Comparison of ENCODE assay signal across 9 mouse cellular contexts in the genomic region with DNA sequence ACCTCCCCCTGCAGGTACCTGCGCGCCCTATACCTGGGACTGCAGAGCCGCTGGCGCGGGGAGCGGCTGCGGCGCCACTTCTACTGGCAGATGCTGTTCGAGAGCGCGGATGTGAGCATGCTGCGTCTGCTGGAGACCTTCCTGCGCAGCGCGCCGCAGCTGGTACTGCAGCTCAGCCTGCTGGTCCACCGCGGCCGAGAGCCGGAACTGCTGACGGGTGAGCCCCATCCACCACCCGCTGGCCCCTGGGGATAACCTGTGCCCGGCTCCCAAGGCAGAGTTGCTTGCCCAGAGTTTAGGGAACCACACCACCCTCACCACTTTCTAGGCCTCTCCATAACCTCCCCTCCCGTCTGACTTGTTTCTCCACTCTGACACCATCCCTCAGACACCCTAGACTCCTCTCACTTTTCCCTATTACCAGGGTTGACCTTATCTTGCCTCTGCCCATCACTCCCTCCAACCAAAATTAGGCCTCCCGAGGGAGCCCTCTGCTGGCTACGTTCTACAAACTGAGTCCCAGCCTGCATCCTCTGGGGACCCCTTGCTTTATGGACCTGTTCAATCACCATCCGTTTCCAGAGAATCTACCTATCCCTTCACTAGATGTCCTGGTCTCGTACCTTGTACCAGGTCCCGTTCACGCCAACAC. TPM values are rescaled to one million over a fixed set of nuclear protein-coding genes. Genes with fewer than 3 reads are reported as not detected.
DNase-seq lines count a peak whose midpoint lies in the region; ATAC-seq and TF ChIP-seq lines count a peak whose summit lies in the region.
"Had no signal": no experiment of that assay in that cellular context is flagged by ENCODE, and none has a peak within 500 bp of the region (broad histone marks: within the 10 kb centered on the region; RNA-seq: fewer than 3 reads in every experiment).

No protein-coding gene starts in this region.

- H3K4me3 ChIP-seq in kidney, embryonic 15.5 days (replicated peaks): no peak overlapping the region; the same call in 1 of the 2 replicates
- peak overlapping the region; percentile 46 to 50; a peak in 3 of 4 replicates for H3K4me3 ChIP-seq in ES-E14 (ENCODE audit: insufficient read depth in 1 of 2, low read depth in 1 of 2, low read length in 2 of 2, poor library complexity in 1 of 2, severe bottlenecking in 1 of 2)
- H3K4me3 ChIP-seq in liver, postnatal 0 days (ENCODE audit: low read depth, low read length): no peak overlapping the region
- no peak overlapping the region for H3K4me3 ChIP-seq in intestine, embryonic 16.5 days (ENCODE audit: low read length)
- H3K4me3 ChIP-seq: forebrain, embryonic 12.5 days had no signal

- DNase-seq in kidney, adult 18-20 months: no peak
- DNase-seq in ES-E14 (ENCODE audit: low read depth, low spot score): no peak
- peak; percentile 58 to 63 for DNase-seq in cerebellum, postnatal 14 days
- no peak for DNase-seq in liver, postnatal 0 days
- DNase-seq in heart, postnatal 4 days: no peak

- H3K36me3 ChIP-seq in kidney, embryonic 15.5 days: no peaks in the 10 kb centered on the region
- no peaks in the 10 kb centered on the region for H3K36me3 ChIP-seq in ES-E14 (ENCODE audit: control insufficient read depth, insufficient read depth, low read length, poor library complexity, severe bottlenecking)
- no peaks in the 10 kb centered on the region for H3K36me3 ChIP-seq in liver, postnatal 0 days (replicated peaks; ENCODE audit: insufficient read depth, low read length)
- H3K36me3 ChIP-seq in intestine, embryonic 16.5 days (ENCODE audit: control insufficient read depth, insufficient read depth, low read length): no peaks in the 10 kb centered on the region

- no peak overlapping the region for H3K9ac ChIP-seq in kidney, embryonic 15.5 days
- 0 out of 2 replicates have a peak overlapping the region, but pooled peaks have one; percentile 4 for H3K9ac ChIP-seq in ES-E14 (ENCODE audit: insufficient read depth, low read depth, low read length, poor library complexity, severe bottlenecking)
- no peak overlapping the region for H3K9ac ChIP-seq in liver, postnatal 0 days (replicated peaks)
- H3K9ac ChIP-seq in intestine, embryonic 16.5 days (ENCODE audit: low read depth, low read length): no peak overlapping the region
- H3K9ac ChIP-seq: forebrain, embryonic 12.5 days had no signal

- WGBS in kidney, embryonic 15.5 days: 7% methylated on average over 30 of the region's 30 CpGs
- WGBS in liver, postnatal 0 days (ENCODE audit: insufficient replicate concordance): 7% methylated on average over 29 of the region's 30 CpGs
- WGBS in intestine, embryonic 16.5 days: 6% methylated on average over 30 of the region's 30 CpGs

- peak overlapping the region; percentile 43 for H3K4me2 ChIP-seq in kidney, embryonic 15.5 days
- H3K4me2 ChIP-seq in liver, postnatal 0 days (ENCODE audit: low read depth, low read length): peak overlapping the region; percentile 13; the same call in 1 of the 2 replicates
- no peak overlapping the region for H3K4me2 ChIP-seq in intestine, embryonic 16.5 days (ENCODE audit: low read depth, low read length)
- H3K4me2 ChIP-seq: forebrain, embryonic 12.5 days had no signal

- H3K9me3 ChIP-seq in kidney, embryonic 15.5 days (replicated peaks): no peaks in the 10 kb centered on the region
- no peaks in the 10 kb centered on the region for H3K9me3 ChIP-seq in ES-E14 (ENCODE audit: control insufficient read depth, insufficient read depth, low read depth, low read length)
- H3K9me3 ChIP-seq in liver, postnatal 0 days (ENCODE audit: low read length): no peaks in the 10 kb centered on the region
- H3K9me3 ChIP-seq in intestine, embryonic 16.5 days (ENCODE audit: control insufficient read depth, low read length): no peaks in the 10 kb centered on the region
- H3K9me3 ChIP-seq: forebrain, embryonic 12.5 days had no signal

- ATAC-seq in kidney, embryonic 15.5 days (replicated peaks; ENCODE audit: low FRiP score): no peak
- no peak for ATAC-seq in liver, postnatal 0 days
- ATAC-seq in intestine, embryonic 16.5 days: no peak

- H3K27me3 ChIP-seq in kidney, embryonic 15.5 days: peaks cover 30% of the 10 kb centered on the region
- peaks cover 15% of the 10 kb centered on the region for H3K27me3 ChIP-seq in liver, postnatal 0 days (ENCODE audit: insufficient read depth, low read length)
- peaks cover 34% of the 10 kb centered on the region for H3K27me3 ChIP-seq in intestine, embryonic 16.5 days (replicated peaks; ENCODE audit: control insufficient read depth, insufficient read depth, low read length)

- in situ Hi-C loops in ES-E14 (cut with MboI; ENCODE audit: low sequenced_read_pairs in 2 of 2, unreplicated experiment in 2 of 2): no loop called here

- peaks cover 15% of the 10 kb centered on the region for H3K4me1 ChIP-seq in kidney, embryonic 15.5 days
- peaks cover 0 to 8% of the 10 kb centered on the region in 2 experiments; a peak in 1 of 4 replicates for H3K4me1 ChIP-seq in ES-E14 (ENCODE audit: control insufficient read depth in 2 of 2, insufficient read depth in 2 of 2, low read length in 2 of 2, poor library complexity in 1 of 2)
- H3K4me1 ChIP-seq in liver, postnatal 0 days (ENCODE audit: insufficient read depth): peaks cover 4% of the 10 kb centered on the region; the same call in 1 of the 2 replicates
- H3K4me1 ChIP-seq in intestine, embryonic 16.5 days (ENCODE audit: control insufficient read depth, insufficient read depth, low read length): no peaks in the 10 kb centered on the region; the same call in 1 of the 2 replicates

- TF ChIP-seq EP300 in liver, postnatal 0 days (IDR thresholded peaks at IDR 0.05; ENCODE audit: low read depth): no peak

- peak; percentile 10; the same call in 1 of the 2 replicates for TF ChIP-seq CTCF in liver, postnatal 0 days (IDR thresholded peaks at IDR 0.05; ENCODE audit: low read depth)

- H3K27ac ChIP-seq in kidney, embryonic 15.5 days: no peak overlapping the region
- no peak overlapping the region for H3K27ac ChIP-seq in ES-E14 (ENCODE audit: insufficient read depth, low read depth, low read length, poor library complexity, severe bottlenecking)
- no peak overlapping the region for H3K27ac ChIP-seq in liver, postnatal 0 days (ENCODE audit: low read depth)
- no peak overlapping the region for H3K27ac ChIP-seq in intestine, embryonic 16.5 days (ENCODE audit: low read length)
- H3K27ac ChIP-seq: forebrain, embryonic 12.5 days had no signal

TF ChIP-seq in ES-E14, 5 proteins besides CTCF, POLR2A, EP300 and RAD21:
- TF ChIP-seq MAFK (IDR thresholded peaks at IDR 0.05; ENCODE audit: insufficient read depth, low read depth, low read length) (no peak), CHD2 (IDR thresholded peaks at IDR 0.05; ENCODE audit: low read depth, low read length) (no peak), ZC3H11A (IDR thresholded peaks at IDR 0.05; ENCODE audit: borderline replicate concordance, low read depth, low read length) (no peak), ZNF384 (IDR thresholded peaks at IDR 0.05; ENCODE audit: low read depth, low read length) (no peak), HCFC1 (IDR thresholded peaks at IDR 0.05; ENCODE audit: borderline replicate concordance, insufficient read depth, low read length) (no peak)

RNA-seq across cellular contexts. Expression of gene Ccm2l, which starts 12.9 kb away (rescaled TPM):
- polyA plus RNA-seq in kidney, embryonic 15.5 days (2015; fragmentation: Nextera tagmentation; extraction: Ambion mirVana): 3.5 and 3.6 TPM in 2 replicates
- 1.9 and 2.2 TPM in 2 replicates for total RNA-seq in ES-E14 (2012; rRNA removed)
- 0.89 and 1.1 TPM in 2 replicates for polyA plus RNA-seq in liver, postnatal 0 days (2015; fragmentation: Nextera tagmentation; extraction: Ambion mirVana)
- total RNA-seq in heart, postnatal 4 days (2021): 10 to 100 TPM; 24.1 to 25.3 TPM
- 0.59 and 0.92 TPM in 2 replicates for polyA plus RNA-seq in intestine, embryonic 16.5 days (2015; fragmentation: Nextera tagmentation; extraction: Ambion mirVana)
- total RNA-seq: neutrophil, adult 5-6 weeks had no signal

RNA-seq across cellular contexts. Expression of gene Xkr7, which starts 21.2 kb away (rescaled TPM):
- not detected in 2 replicates for polyA plus RNA-seq in kidney, embryonic 15.5 days (2015; fragmentation: Nextera tagmentation; extraction: Ambion mirVana)
- total RNA-seq in ES-E14 (2012; rRNA removed): 0.36 and 1.9 TPM in 2 replicates
- polyA plus RNA-seq in liver, postnatal 0 days (2015; fragmentation: Nextera tagmentation; extraction: Ambion mirVana): not detected in 2 replicates
- not detected for total RNA-seq in heart, postnatal 4 days (2021)
- polyA plus RNA-seq in intestine, embryonic 16.5 days (2015; fragmentation: Nextera tagmentation; extraction: Ambion mirVana): 0.06 TPM in 2 replicates
- total RNA-seq: neutrophil, adult 5-6 weeks had no signal

RNA-seq across cellular contexts. Expression of gene Pdrg1, which starts 37.6 kb away (rescaled TPM):
- polyA plus RNA-seq in kidney, embryonic 15.5 days (2015; fragmentation: Nextera tagmentation; extraction: Ambion mirVana): 111 and 112 TPM in 2 replicates
- total RNA-seq in ES-E14 (2012; rRNA removed): 52.2 and 53.3 TPM in 2 replicates
- 26.0 and 26.2 TPM in 2 replicates for polyA plus RNA-seq in liver, postnatal 0 days (2015; fragmentation: Nextera tagmentation; extraction: Ambion mirVana)
- 10 to 100 TPM; 52.2 to 54.7 TPM for total RNA-seq in heart, postnatal 4 days (2021)
- polyA plus RNA-seq in intestine, embryonic 16.5 days (2015; fragmentation: Nextera tagmentation; extraction: Ambion mirVana): 92.6 and 94.1 TPM in 2 replicates

RNA-seq across cellular contexts. Expression of gene Hck, which starts 55.4 kb away (rescaled TPM):
- 5.3 and 5.4 TPM in 2 replicates for polyA plus RNA-seq in kidney, embryonic 15.5 days (2015; fragmentation: Nextera tagmentation; extraction: Ambion mirVana)
- 29.3 and 60.8 TPM in 2 replicates for total RNA-seq in ES-E14 (2012; rRNA removed)
- polyA plus RNA-seq in liver, postnatal 0 days (2015; fragmentation: Nextera tagmentation; extraction: Ambion mirVana): 13.3 and 14.0 TPM in 2 replicates
- total RNA-seq in heart, postnatal 4 days (2021): 1 to 10 TPM; 1.1 to 1.2 TPM
- 5.4 and 6.2 TPM in 2 replicates for polyA plus RNA-seq in intestine, embryonic 16.5 days (2015; fragmentation: Nextera tagmentation; extraction: Ambion mirVana)

Comparison
In these comparisons a context has a peak if more than half of its experiments do, and no peak if none do; other contexts are left out.
1. H3K4me3 ChIP-seq: peak in ES-E14 (2 of 2); none in kidney, embryonic 15.5 days (single experiment), liver, postnatal 0 days (single experiment) and intestine, embryonic 16.5 days (single experiment).
2. DNase-seq: peak in cerebellum, postnatal 14 days (2 of 2); none in kidney, adult 18-20 months (single experiment), ES-E14 (single experiment), liver, postnatal 0 days (single experiment) and heart, postnatal 4 days (single experiment).